ENCODE assay signal across 9 mouse cellular contexts in the genomic region with DNA sequence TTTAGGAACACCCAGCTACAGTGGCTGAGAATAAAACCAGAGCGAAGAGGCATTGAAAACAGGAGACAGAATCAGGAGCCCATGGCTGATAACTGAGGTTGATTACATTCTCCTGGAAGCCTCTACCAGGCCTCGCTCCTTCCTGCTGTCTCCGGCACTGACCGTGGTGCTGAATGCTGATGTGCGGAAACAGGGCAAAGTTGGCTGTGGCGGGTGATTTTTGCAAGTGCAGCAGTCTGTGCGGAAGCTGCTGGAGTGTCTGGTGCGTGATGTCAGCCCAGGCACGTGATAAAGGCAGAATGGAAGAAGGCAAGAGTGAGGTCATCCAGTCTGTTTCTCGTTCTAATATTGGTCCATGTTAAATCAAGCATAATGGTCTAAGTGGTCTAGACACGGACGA.
A peak's percentile ranks its signal among the peaks of the same experiment; 100 is the strongest.
DNase-seq lines count a peak whose midpoint lies in the region; ATAC-seq and TF ChIP-seq lines count a peak whose summit lies in the region.
"Had no signal": no experiment of that assay in that cellular context is flagged by ENCODE, and none has a peak within 500 bp of the region (broad histone marks: within the 10 kb centered on the region; RNA-seq: fewer than 3 reads in every experiment).

No protein-coding gene starts in this region.

- H3K27me3 ChIP-seq in lung, postnatal 0 days (replicated peaks; ENCODE audit: insufficient read depth, low read length) = no peaks in the 10 kb centered on the region
- H3K27me3 ChIP-seq in forebrain, postnatal 0 days (ENCODE audit: insufficient read depth, low read length) = no peaks in the 10 kb centered on the region
- no peaks in the 10 kb centered on the region for H3K27me3 ChIP-seq in neural tube, embryonic 15.5 days (replicated peaks)
- H3K27me3 ChIP-seq: limb, embryonic 12.5 days had no signal

- WGBS in lung, postnatal 0 days = 19% methylated on average over 12 of the region's 12 CpGs
- WGBS in forebrain, postnatal 0 days = 22% methylated on average over 12 of the region's 12 CpGs
- 20% methylated on average over 12 of the region's 12 CpGs for WGBS in neural tube, embryonic 15.5 days

- H3K9me3 ChIP-seq in lung, postnatal 0 days (ENCODE audit: low read length) = no peaks in the 10 kb centered on the region
- H3K9me3 ChIP-seq in forebrain, postnatal 0 days (ENCODE audit: low read length) = no peaks in the 10 kb centered on the region
- H3K9me3 ChIP-seq in neural tube, embryonic 15.5 days (replicated peaks) = no peaks in the 10 kb centered on the region
- H3K9me3 ChIP-seq: limb, embryonic 12.5 days had no signal

- no peak for TF ChIP-seq EP300 in lung, postnatal 0 days (IDR thresholded peaks at IDR 0.05)

- no peaks in the 10 kb centered on the region for H3K36me3 ChIP-seq in lung, postnatal 0 days (ENCODE audit: insufficient read depth, low read length)
- H3K36me3 ChIP-seq in forebrain, postnatal 0 days (ENCODE audit: insufficient read depth) = no peaks in the 10 kb centered on the region
- no peaks in the 10 kb centered on the region for H3K36me3 ChIP-seq in neural tube, embryonic 15.5 days
- H3K36me3 ChIP-seq: limb, embryonic 12.5 days had no signal

- TF ChIP-seq CTCF in lung, postnatal 0 days (IDR thresholded peaks at IDR 0.05) = no peak
- no peak for TF ChIP-seq CTCF in forebrain, postnatal 0 days (IDR thresholded peaks at IDR 0.05; ENCODE audit: low read depth)

- H3K9ac ChIP-seq in lung, postnatal 0 days (replicated peaks; ENCODE audit: low read depth) = no peak overlapping the region
- no peak overlapping the region for H3K9ac ChIP-seq in forebrain, postnatal 0 days
- H3K9ac ChIP-seq in neural tube, embryonic 15.5 days (replicated peaks) = no peak overlapping the region
- H3K9ac ChIP-seq: limb, embryonic 12.5 days had no signal

- DNase-seq in lung, postnatal 0 days (ENCODE audit: low spot score) = peak; percentile 60
- DNase-seq in lung, adult 18-20 months = no peak
- peak; percentile 44 for DNase-seq in adrenal gland, adult 2 months
- DNase-seq in forebrain, postnatal 0 days = peak; percentile 57
- peak; percentile 87 for DNase-seq in kidney, postnatal 4 days
- no peak for DNase-seq in natural killer cell, adult 2 months (ENCODE audit: low spot score in 2 of 2)
- no peak for DNase-seq in layer of hippocampus, adult 9-11 months

- no peaks in the 10 kb centered on the region for H3K4me1 ChIP-seq in lung, postnatal 0 days (ENCODE audit: insufficient read depth, low read depth, low read length)
- no peaks in the 10 kb centered on the region for H3K4me1 ChIP-seq in forebrain, postnatal 0 days (ENCODE audit: insufficient read depth)
- peaks cover 19% of the 10 kb centered on the region for H3K4me1 ChIP-seq in neural tube, embryonic 15.5 days
- H3K4me1 ChIP-seq: limb, embryonic 12.5 days had no signal

- H3K4me3 ChIP-seq in lung, postnatal 0 days (ENCODE audit: low read depth, low read length) = no peak overlapping the region
- no peak overlapping the region for H3K4me3 ChIP-seq in forebrain, postnatal 0 days (ENCODE audit: low read depth, low read length)
- H3K4me3 ChIP-seq in neural tube, embryonic 15.5 days (replicated peaks) = no peak overlapping the region
- H3K4me3 ChIP-seq: limb, embryonic 12.5 days had no signal

- no peak overlapping the region for H3K27ac ChIP-seq in lung, postnatal 0 days (ENCODE audit: low read length)
- no peak overlapping the region for H3K27ac ChIP-seq in forebrain, postnatal 0 days (ENCODE audit: low read depth, low read length)
- H3K27ac ChIP-seq in neural tube, embryonic 15.5 days (replicated peaks) = no peak overlapping the region; the same call in 1 of the 2 replicates
- H3K27ac ChIP-seq: limb, embryonic 12.5 days had no signal

- no peak overlapping the region for H3K4me2 ChIP-seq in lung, postnatal 0 days (replicated peaks; ENCODE audit: low read depth, low read length)
- H3K4me2 ChIP-seq in forebrain, postnatal 0 days (ENCODE audit: low read depth) = no peak overlapping the region
- H3K4me2 ChIP-seq in neural tube, embryonic 15.5 days = no peak overlapping the region
- H3K4me2 ChIP-seq: limb, embryonic 12.5 days had no signal

- ATAC-seq in lung, postnatal 0 days = no peak
- ATAC-seq in forebrain, postnatal 0 days = peak; percentile 79
- peak; percentile 63 for ATAC-seq in neural tube, embryonic 15.5 days (ENCODE audit: low FRiP score)

Comparison
In these comparisons a context has a peak if more than half of its experiments do, and no peak if none do; other contexts are left out.
1. DNase-seq: peak in lung, postnatal 0 days (single experiment), adrenal gland, adult 2 months (single experiment), forebrain, postnatal 0 days (single experiment) and kidney, postnatal 4 days (2 of 2); none in lung, adult 18-20 months (0 of 2), natural killer cell, adult 2 months (0 of 2) and layer of hippocampus, adult 9-11 months (single experiment).